Mouse (Mus musculus) G1E (cell line): ENCODE measurements around the gene Akap7. TPM values are rescaled to one million over a fixed set of nuclear protein-coding genes. Genes with fewer than 3 reads are reported as not detected.
A peak's percentile ranks its signal among the peaks of the same experiment; 100 is the strongest.

Source experiments
- ATAC-seq: 2 replicates; pipeline ENCODE4 v1.8.0; 2016; ENCODE audit warnings: mild to moderate bottlenecking; ENCODE audit not compliant: insufficient number of reproducible peaks, poor library complexity, low FRiP score, severe bottlenecking; ENCODE audit errors: extremely low read depth
- DNase-seq: peaks from one replicate; pipeline ENCODE4 v3.0.0; 2012; ENCODE audit warnings: low spot score
- H3K27me3 ChIP-seq: 2 replicates; pipeline ENCODE4 v1.6.1; 2012; ENCODE audit warnings: mild to moderate bottlenecking, low read length, inconsistent platforms; ENCODE audit not compliant: insufficient read depth
- H3K36me3 ChIP-seq: replicated peaks from 2 replicates; pipeline ENCODE3; 2012; ENCODE audit warnings: mild to moderate bottlenecking, inconsistent platforms
- H3K4me1 ChIP-seq: 2 replicates; pipeline ENCODE4 v1.6.1; 2012; ENCODE audit warnings: low read depth, low read length, inconsistent platforms, mixed read lengths; ENCODE audit not compliant: insufficient read depth
- H3K4me3 ChIP-seq: 2 replicates; pipeline ENCODE4 v1.5.1; 2012; ENCODE audit warnings: low read depth, mild to moderate bottlenecking, inconsistent platforms, low read length, moderate library complexity, mixed read lengths
- H3K9me3 ChIP-seq: replicated peaks from 2 replicates; pipeline ENCODE4 v1.6.1; 2012; ENCODE audit warnings: inconsistent platforms
- CTCF ChIP-seq: IDR thresholded peaks from 2 replicates; pipeline ENCODE4 v1.5.1; 2012; ENCODE audit warnings: low read depth, low read length, inconsistent platforms, mixed read lengths
- GATA1 ChIP-seq: IDR thresholded peaks from 2 replicates; pipeline ENCODE4 v1.6.1; 2012; ENCODE audit warnings: borderline replicate concordance, low read length, inconsistent platforms, mixed read lengths
- GATA2 ChIP-seq: IDR thresholded peaks from 2 replicates; pipeline ENCODE4 v1.6.1; 2012; ENCODE audit warnings: low read depth, low read length, inconsistent platforms, borderline replicate concordance
- POLR2AphosphoS5 ChIP-seq: IDR thresholded peaks from 2 replicates; pipeline ENCODE4 v1.6.1; 2012; ENCODE audit warnings: low read depth, low read length, inconsistent platforms; ENCODE audit not compliant: insufficient replicate concordance
- TAL1 ChIP-seq: conservative IDR thresholded peaks from 2 replicates; pipeline ENCODE4 v1.6.1; 2012; ENCODE audit warnings: low read depth, low read length, inconsistent platforms, mixed read lengths
- polyA plus RNA-seq: library from polyadenylated mRNA; stranded (reverse); fragments of >175 nt; gene quantifications from 2 replicates; pipeline ENCODE4 v1.2.3, GENCODE M21; 2012
- total RNA-seq, 2 experiments: library from RNA; stranded (forward) in 1 of 2; stranded (reverse) in 1 of 2; fragments of 200-1000 nt in 1 of 2; fragments of >200 nt in 1 of 2; fragmentation: Nextera tagmentation in 1 of 2; gene quantifications; 2 replicates each; pipeline ENCODE4 v1.2.3; 2014 to 2017

The Akap7 gene
- total and polyA plus RNA-seq, 3 experiments: 0.27 TPM; not detected in 2

- no peaks in the 10 kb centered on the region for H3K36me3 ChIP-seq
- H3K27me3 ChIP-seq: peaks cover 7% of the 10 kb centered on the region; the same call in 1 of the 2 replicates
- no peak overlapping the region for H3K4me3 ChIP-seq
- no peak for TF ChIP-seq POLR2AphosphoS5
- peak; percentile 92 for TF ChIP-seq CTCF
- H3K4me1 ChIP-seq: no peaks in the 10 kb centered on the region
- DNase-seq: peak; percentile 56
- ATAC-seq: peak; percentile 57
- no peaks in the 10 kb centered on the region for H3K9me3 ChIP-seq
Observed at GRCm38 (mm10) chr10:25250108-25250507, 57.6 kb downstream of the Akap7 start.

- Histone ChIP-seq H3K4me1 (no peaks in the 10 kb centered on the region), H3K27me3 (peaks cover 11% of the 10 kb centered on the region), H3K9me3 (no peaks in the 10 kb centered on the region), H3K4me3 (no peak overlapping the region), H3K36me3 (no peaks in the 10 kb centered on the region)
- no peak for DNase-seq
- no peak for ATAC-seq
- TF ChIP-seq POLR2AphosphoS5 (no peak), GATA2 (no peak), TAL1 (no peak), GATA1 (no peak), CTCF (no peak)
Observed at GRCm38 (mm10) chr10:25246173-25246572, 61.5 kb downstream of the Akap7 start.

GRCm38 (mm10) chr10:25239156-25239555 lies 68.5 kb downstream of the Akap7 start:
- DNase-seq (peak; percentile 11), ATAC-seq (no peak)
- Histone ChIP-seq H3K9me3 (no peaks in the 10 kb centered on the region), H3K36me3 (no peaks in the 10 kb centered on the region), H3K4me3 (no peak overlapping the region), H3K4me1 (no peaks in the 10 kb centered on the region), H3K27me3 (peaks cover 8% of the 10 kb centered on the region)
- TF ChIP-seq GATA1 (no peak), TAL1 (no peak), CTCF (no peak), GATA2 (no peak), POLR2AphosphoS5 (no peak)

GRCm38 (mm10) chr10:25234080-25234479 lies 73.6 kb downstream of the Akap7 start:
- H3K27me3 ChIP-seq: peaks cover 8% of the 10 kb centered on the region
- DNase-seq (no peak), ATAC-seq (no peak)
- no peak for TF ChIP-seq POLR2AphosphoS5
- TF ChIP-seq CTCF: no peak
- TF ChIP-seq TAL1: no peak
- TF ChIP-seq GATA1: no peak
- no peak for TF ChIP-seq GATA2
- no peaks in the 10 kb centered on the region for H3K36me3 ChIP-seq
- H3K9me3 ChIP-seq: no peaks in the 10 kb centered on the region
- no peaks in the 10 kb centered on the region for H3K4me1 ChIP-seq
- H3K4me3 ChIP-seq: no peak overlapping the region

GRCm38 (mm10) chr10:25232700-25233099 lies 75.0 kb downstream of the Akap7 start:
- DNase-seq: no peak
- H3K9me3 ChIP-seq: no peaks in the 10 kb centered on the region
- H3K36me3 ChIP-seq: no peaks in the 10 kb centered on the region
- TF ChIP-seq GATA1 (no peak), TAL1 (no peak), CTCF (no peak), GATA2 (no peak), POLR2AphosphoS5 (no peak)
- peaks cover 15% of the 10 kb centered on the region for H3K27me3 ChIP-seq
- no peaks in the 10 kb centered on the region for H3K4me1 ChIP-seq
- ATAC-seq: no peak
- no peak overlapping the region for H3K4me3 ChIP-seq

DNA sequence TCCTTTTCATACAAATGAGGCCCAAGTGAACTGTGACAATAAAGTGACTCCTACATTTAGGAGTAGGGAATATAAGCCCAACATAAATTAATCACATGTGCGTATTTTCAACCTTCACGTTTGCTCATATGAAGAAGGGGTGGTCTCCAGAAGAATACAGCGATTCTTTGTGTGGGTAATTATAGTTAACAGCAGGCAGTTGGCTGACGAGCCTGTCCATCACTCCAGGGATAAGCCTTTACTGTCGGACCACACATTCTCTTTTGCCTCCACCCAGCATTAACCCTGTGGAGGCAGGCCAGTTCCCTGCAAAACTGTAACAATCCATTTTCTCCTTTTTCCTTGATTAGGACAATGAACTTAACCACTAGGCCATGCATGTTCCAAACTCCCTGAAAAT lies 76.3 kb downstream of the Akap7 start:
- no peaks in the 10 kb centered on the region for H3K4me1 ChIP-seq
- H3K9me3 ChIP-seq: no peaks in the 10 kb centered on the region
- DNase-seq: no peak
- TF ChIP-seq CTCF: no peak
- TF ChIP-seq GATA1: no peak
- no peak for TF ChIP-seq TAL1
- TF ChIP-seq GATA2: no peak
- no peak for ATAC-seq
- H3K36me3 ChIP-seq: no peaks in the 10 kb centered on the region
- no peak overlapping the region for H3K4me3 ChIP-seq
- peaks cover 25% of the 10 kb centered on the region for H3K27me3 ChIP-seq

DNA sequence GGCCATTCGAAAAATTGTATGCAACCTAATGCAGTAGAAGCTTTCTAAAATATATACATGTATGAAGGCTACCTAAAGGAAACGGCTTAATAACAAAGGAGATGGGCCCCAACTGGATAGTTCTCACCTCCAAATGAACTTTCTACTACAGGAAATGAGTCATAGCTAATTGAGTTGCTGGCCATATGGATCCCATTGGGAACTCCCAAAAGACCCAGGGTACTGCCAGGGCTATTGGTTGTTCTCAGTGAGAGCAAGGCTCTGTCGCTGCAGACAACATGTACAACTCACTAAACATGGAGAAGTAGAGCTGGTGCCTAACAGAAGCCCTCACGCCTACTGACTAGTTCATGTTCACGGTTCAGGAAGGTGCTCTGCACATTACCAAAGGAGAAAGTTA lies 83.3 kb downstream of the Akap7 start:
- no peak for DNase-seq
- no peaks in the 10 kb centered on the region for H3K9me3 ChIP-seq
- no peaks in the 10 kb centered on the region for H3K36me3 ChIP-seq
- TF ChIP-seq TAL1 (no peak), POLR2AphosphoS5 (no peak), CTCF (no peak), GATA1 (no peak), GATA2 (no peak)
- no peak overlapping the region for H3K4me3 ChIP-seq
- peaks cover 31% of the 10 kb centered on the region for H3K27me3 ChIP-seq
- H3K4me1 ChIP-seq: peaks cover 5% of the 10 kb centered on the region
- no peak for ATAC-seq
